Mouse (Mus musculus) liver, embryonic 12.5 days (tissue): ENCODE results near the gene Zfp991. TPM values are rescaled to one million over a fixed set of nuclear protein-coding genes. Genes with fewer than 3 reads are reported as not detected.
"Not testable (repeated sequence)": the region's sequence is repeated elsewhere in the genome, so short reads cannot be mapped to it uniquely, and the experiment has no call there.

Source experiments
- ATAC-seq: fragments of 200-750 bp; cut with Nextera tagmentation; 2 replicates; pipeline ENCODE4 v1.8.0; 2017; ENCODE audit warnings: moderate number of reproducible peaks, mild to moderate bottlenecking, moderate library complexity
- H3K27ac ChIP-seq: fragments of 300-500 bp; sonication (generic); 2 replicates; pipeline ENCODE4 v1.5.1; 2016; ENCODE audit warnings: mild to moderate bottlenecking
- H3K27me3 ChIP-seq: fragments of 300-500 bp; sonication (generic); replicated peaks from 2 replicates; pipeline ENCODE4 v1.6.1; 2016; ENCODE audit warnings: mild to moderate bottlenecking, moderate library complexity
- H3K36me3 ChIP-seq: fragments of 300-500 bp; sonication (generic); 2 replicates; pipeline ENCODE4 v1.6.1; 2016; ENCODE audit warnings: mild to moderate bottlenecking, moderate library complexity
- H3K4me1 ChIP-seq: fragments of 300-500 bp; sonication (generic); 2 replicates; pipeline ENCODE4 v1.6.1; 2016
- H3K4me2 ChIP-seq: fragments of 300-500 bp; sonication (generic); 2 replicates; pipeline ENCODE4 v1.6.1; 2016; ENCODE audit warnings: mild to moderate bottlenecking, moderate library complexity
- H3K4me3 ChIP-seq: fragments of 300-500 bp; sonication (generic); 2 replicates; pipeline ENCODE4 v1.5.1; 2016; ENCODE audit warnings: mild to moderate bottlenecking, moderate library complexity
- H3K9ac ChIP-seq: fragments of 300-500 bp; sonication (generic); 2 replicates; pipeline ENCODE4 v1.6.1; 2016; ENCODE audit warnings: mild to moderate bottlenecking, moderate library complexity
- H3K9me3 ChIP-seq: fragments of 300-500 bp; sonication (generic); replicated peaks from 2 replicates; pipeline ENCODE4 v1.6.1; 2016; ENCODE audit warnings: mild to moderate bottlenecking, moderate library complexity
- WGBS: fragments of 180-500 bp; shearing (Covaris S2); methylation state at CpG from one replicate; pipeline ENCODE4 v1.1.7; 2016; ENCODE audit not compliant: insufficient replicate concordance; 5-methylcytosine and 5-hydroxymethylcytosine counted together
- polyA plus RNA-seq: library from polyadenylated mRNA; unstranded; fragments of >200 nt; fragmentation: Nextera tagmentation; extraction: Ambion mirVana; gene quantifications from 2 replicates; pipeline ENCODE4 v1.2.1, GENCODE M21; 2016

The Zfp991 gene
- polyA plus RNA-seq, 1 experiment from 2014 or later = 6.8 TPM

DNA sequence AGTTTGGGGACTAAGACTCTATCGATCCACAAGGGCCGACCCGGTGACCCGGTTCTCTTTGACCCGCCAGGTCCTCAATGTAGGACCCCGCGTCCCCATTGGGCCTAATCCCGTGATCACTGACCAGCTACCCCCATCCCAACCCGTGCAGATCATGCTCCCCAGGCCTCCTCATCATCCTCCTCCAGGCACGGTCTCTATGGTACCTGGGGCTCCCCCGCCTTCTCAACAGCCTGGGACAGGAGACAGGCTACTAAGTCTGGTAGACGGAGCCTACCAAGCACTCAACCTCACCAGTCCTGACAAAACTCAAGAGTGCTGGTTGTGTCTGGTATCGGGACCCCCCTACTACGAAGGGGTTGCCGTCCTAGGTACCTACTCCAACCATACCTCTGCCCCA, 93.8 kb downstream of the Zfp991 start:
- not testable (repeated sequence) for H3K36me3 ChIP-seq, H3K27ac ChIP-seq, H3K4me2 ChIP-seq, H3K4me3 ChIP-seq, H3K4me1 ChIP-seq, H3K27me3 ChIP-seq, ATAC-seq, H3K9ac ChIP-seq
- 76% methylated on average over 10 of the region's 15 CpGs for WGBS
- H3K9me3 ChIP-seq = peaks cover 24% of the 10 kb centered on the region

DNA sequence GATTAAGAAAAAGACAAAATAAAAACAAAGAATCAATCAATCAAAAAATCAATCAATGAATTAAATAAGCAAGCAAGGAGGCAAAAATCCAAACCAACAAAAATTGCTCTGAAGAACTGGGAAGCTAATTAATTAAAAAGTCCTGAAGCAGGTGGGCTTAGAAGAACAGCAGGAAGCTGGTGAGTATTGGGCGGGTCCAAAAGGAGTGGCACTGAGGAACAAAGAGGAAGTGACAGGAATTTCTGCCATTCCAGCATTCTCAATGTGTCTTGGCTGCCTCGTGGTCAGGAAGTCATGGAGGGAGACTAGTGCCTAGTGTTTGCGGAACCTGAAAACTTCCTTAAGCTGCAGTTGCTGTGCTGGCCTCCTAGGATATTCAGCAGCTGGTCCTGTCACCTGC, 98.2 kb downstream of the Zfp991 start:
- H3K27me3 ChIP-seq, H3K4me1 ChIP-seq, H3K9ac ChIP-seq, H3K4me3 ChIP-seq, H3K36me3 ChIP-seq, ATAC-seq, H3K27ac ChIP-seq, H3K4me2 ChIP-seq: not testable (repeated sequence)
- H3K9me3 ChIP-seq = peaks cover 31% of the 10 kb centered on the region
- WGBS = 41% methylated on average over 2 of the region's 3 CpGs

Other genes starting within 250 kb of the Zfp991 start
- gene Gm21411, start 222.4 kb upstream of the Zfp991 start, polyA plus RNA-seq = not detected in 2 replicates
- 0.21 TPM in 1 of 2 replicates, not detected in the other for gene Zfp989, start 160.1 kb upstream of the Zfp991 start, polyA plus RNA-seq
- gene Rex2, start 110.2 kb upstream of the Zfp991 start, polyA plus RNA-seq = 0.05 TPM in 1 of 2 replicates, not detected in the other
- gene Zfp988, start 173.6 kb downstream of the Zfp991 start, polyA plus RNA-seq = 0.19 and 0.20 TPM in 2 replicates
- gene Zfp978, start 229.3 kb downstream of the Zfp991 start, polyA plus RNA-seq = 0.26 and 0.32 TPM in 2 replicates